ENCODE assay signal across 23 mouse cellular contexts in genomic region chr6:100040459-100040984, GRCm38 (mm10).
DNase-seq lines count a peak whose midpoint lies in the region; ATAC-seq and TF ChIP-seq lines count a peak whose summit lies in the region.
"Had no signal": no experiment of that assay in that cellular context is flagged by ENCODE, and none has a peak within 500 bp of the region (broad histone marks: within the 10 kb centered on the region; RNA-seq: fewer than 3 reads in every experiment).

No protein-coding gene starts in this region.

- DNase-seq in heart, adult 2 months = no peak
- DNase-seq in heart, postnatal 25 days (ENCODE audit: low spot score) = no peak
- peak; percentile 29 for DNase-seq in MEL-GATA-1-ER (ENCODE audit: extremely low read depth, low read depth)
- no peak for DNase-seq in kidney, adult 18-20 months
- DNase-seq: adrenal gland, postnatal 10 days; cerebellum, adult 11 months; cerebellum, adult 8-10 months; cerebellum, postnatal 14 days; embryo, embryonic 11 days; gastrocnemius, adult 2 months; gastrocnemius, postnatal 25 days; kidney, adult 8-10 months had no signal

- H3K4me1 ChIP-seq in heart, embryonic 12.5 days (replicated peaks) = peaks cover 23% of the 10 kb centered on the region
- no peaks in the 10 kb centered on the region for H3K4me1 ChIP-seq in heart, adult 2 months (ENCODE audit: control insufficient read depth, insufficient read depth, low read length)
- H3K4me1 ChIP-seq in heart, embryonic 16.5 days (ENCODE audit: control insufficient read depth, insufficient read depth, low read length) = peaks cover 9% of the 10 kb centered on the region
- H3K4me1 ChIP-seq: embryonic facial prominence, embryonic 15.5 days had no signal

- intact Hi-C loops in heart, adult 2 months (cut with DNase I) = no loop called here
- intact Hi-C loops in heart, postnatal 25 days (cut with DNase I) = no loop called here

- no peak for TF ChIP-seq EP300 in heart, adult 2 months (IDR thresholded peaks at IDR 0.05; ENCODE audit: insufficient read depth, low read depth, low read length)

- H3K9ac ChIP-seq in heart, embryonic 12.5 days = no peak overlapping the region
- H3K9ac ChIP-seq in heart, adult 2 months (ENCODE audit: low read depth, low read length) = no peak overlapping the region
- no peak overlapping the region for H3K9ac ChIP-seq in heart, embryonic 16.5 days (ENCODE audit: low read length)
- H3K9ac ChIP-seq: embryonic facial prominence, embryonic 15.5 days; hindbrain, embryonic 14.5 days had no signal

- no peaks in the 10 kb centered on the region for H3K36me3 ChIP-seq in heart, embryonic 12.5 days
- no peaks in the 10 kb centered on the region for H3K36me3 ChIP-seq in heart, adult 2 months (ENCODE audit: control insufficient read depth, insufficient read depth, low read length)
- H3K36me3 ChIP-seq in heart, embryonic 16.5 days (ENCODE audit: control insufficient read depth, insufficient read depth) = no peaks in the 10 kb centered on the region
- H3K36me3 ChIP-seq: embryonic facial prominence, embryonic 15.5 days; forebrain, embryonic 10.5 days; hindbrain, embryonic 10.5 days had no signal

- H3K4me3 ChIP-seq in heart, embryonic 12.5 days = no peak overlapping the region
- no peak overlapping the region for H3K4me3 ChIP-seq in heart, adult 2 months
- no peak overlapping the region for H3K4me3 ChIP-seq in heart, embryonic 16.5 days (ENCODE audit: low read length)
- H3K4me3 ChIP-seq: embryonic facial prominence, embryonic 15.5 days; erythroblast, embryonic 14.5 days; forebrain, embryonic 10.5 days; gastrocnemius, adult 2 months; hindbrain, embryonic 10.5 days had no signal

- no peaks in the 10 kb centered on the region for H3K79me2 ChIP-seq in heart, adult 2 months (replicated peaks; ENCODE audit: control insufficient read depth, insufficient read depth, low read length)

- peak overlapping the region; percentile 24 for H3K4me2 ChIP-seq in heart, embryonic 12.5 days
- no peak overlapping the region for H3K4me2 ChIP-seq in heart, embryonic 16.5 days (ENCODE audit: low read depth, low read length)
- H3K4me2 ChIP-seq: embryonic facial prominence, embryonic 15.5 days; hindbrain, embryonic 14.5 days had no signal

- 10% methylated on average over 7 of the region's 7 CpGs for WGBS in heart, embryonic 12.5 days
- 5% methylated on average over 7 of the region's 7 CpGs for WGBS in heart, adult 2 months
- 7% methylated on average over 7 of the region's 7 CpGs for WGBS in heart, embryonic 16.5 days

- no peaks in the 10 kb centered on the region for H3K9me3 ChIP-seq in heart, embryonic 12.5 days (replicated peaks)
- H3K9me3 ChIP-seq in heart, embryonic 16.5 days (replicated peaks; ENCODE audit: control insufficient read depth, low read length) = no peaks in the 10 kb centered on the region
- H3K9me3 ChIP-seq: embryonic facial prominence, embryonic 15.5 days; forebrain, embryonic 10.5 days; hindbrain, embryonic 10.5 days had no signal

- no peak overlapping the region for H3K27ac ChIP-seq in heart, embryonic 12.5 days (ENCODE audit: poor library complexity, severe bottlenecking)
- no peak overlapping the region for H3K27ac ChIP-seq in heart, adult 2 months
- no peak overlapping the region for H3K27ac ChIP-seq in heart, embryonic 16.5 days (ENCODE audit: low read length)
- H3K27ac ChIP-seq: embryonic facial prominence, embryonic 15.5 days; forebrain, embryonic 10.5 days; gastrocnemius, adult 2 months; hindbrain, embryonic 10.5 days; hindbrain, embryonic 14.5 days had no signal

- H3K27me3 ChIP-seq in heart, embryonic 12.5 days (replicated peaks) = peaks cover 85% of the 10 kb centered on the region
- H3K27me3 ChIP-seq in heart, adult 2 months (ENCODE audit: control insufficient read depth, insufficient read depth, low read length) = no peaks in the 10 kb centered on the region
- H3K27me3 ChIP-seq in heart, embryonic 16.5 days (ENCODE audit: control insufficient read depth, insufficient read depth, low read length) = peaks cover 54% of the 10 kb centered on the region
- H3K27me3 ChIP-seq: CH12.LX; embryonic facial prominence, embryonic 15.5 days had no signal

- no peak for TF ChIP-seq CTCF in heart, adult 2 months (IDR thresholded peaks at IDR 0.05)

- peak; percentile 74 for ATAC-seq in heart, embryonic 12.5 days (ENCODE audit: insufficient number of reproducible peaks, low FRiP score)
- peak; percentile 74 for ATAC-seq in heart, embryonic 16.5 days (replicated peaks; ENCODE audit: extremely low read depth, insufficient read depth, low FRiP score)
- 0 out of 2 replicates have a peak, but pooled peaks have one; percentile 31 for ATAC-seq in megakaryocyte-erythroid progenitor cell, adult 5-6 weeks (replicated peaks; ENCODE audit: low FRiP score, low TSS enrichment, poor library complexity, severe bottlenecking)
- ATAC-seq: forebrain, embryonic 14.5 days; intestine, embryonic 16.5 days had no signal

- TF ChIP-seq POLR2A in heart, adult 2 months (IDR thresholded peaks at IDR 0.05; ENCODE audit: insufficient read depth, low read depth, low read length) = no peak
